Mouse (Mus musculus) kidney, postnatal 0 days (tissue): Measurements from ENCODE around the gene Naa35. TPM values are rescaled to one million over a fixed set of nuclear protein-coding genes. Genes with fewer than 3 reads are reported as not detected.
A peak's percentile ranks its signal among the peaks of the same experiment; 100 is the strongest.

ENCODE experiments used
- ATAC-seq: fragments of 200-750 bp; cut with Nextera tagmentation; replicated peaks from 2 replicates; pipeline ENCODE4 v1.8.0; 2017; ENCODE audit warnings: low read depth, moderate number of reproducible peaks, moderate TSS enrichment, moderate library complexity; ENCODE audit not compliant: low FRiP score
- DNase-seq: peaks from one replicate; pipeline ENCODE4 v3.0.0-alpha.2; 2016; ENCODE audit warnings: low spot score
- H3K27ac ChIP-seq: fragments of 300-500 bp; sonication (generic); 2 replicates; pipeline ENCODE4 v1.5.1; 2014; ENCODE audit warnings: mild to moderate bottlenecking
- H3K27me3 ChIP-seq: fragments of 300-500 bp; sonication (generic); 2 replicates; pipeline ENCODE4 v1.6.1; 2014; ENCODE audit warnings: low read length, mixed read lengths; ENCODE audit not compliant: insufficient read depth
- H3K36me3 ChIP-seq: fragments of 300-500 bp; sonication (generic); 2 replicates; pipeline ENCODE4 v1.6.1; 2014; ENCODE audit warnings: low read length, mixed read lengths; ENCODE audit not compliant: insufficient read depth
- H3K4me1 ChIP-seq: fragments of 300-500 bp; sonication (generic); replicated peaks from 2 replicates; pipeline ENCODE4 v1.6.1; 2014; ENCODE audit warnings: antibody characterized with exemption, low read length, mixed read lengths; ENCODE audit not compliant: insufficient read depth
- H3K4me2 ChIP-seq: fragments of 300-500 bp; sonication (generic); 2 replicates; pipeline ENCODE4 v1.6.1; 2014; ENCODE audit warnings: mild to moderate bottlenecking, low read length, moderate library complexity, mixed read lengths
- H3K4me3 ChIP-seq: fragments of 300-500 bp; sonication (generic); replicated peaks from 2 replicates; pipeline ENCODE4 v1.5.1; 2014; ENCODE audit warnings: low read depth, low read length
- H3K9ac ChIP-seq: fragments of 300-500 bp; sonication (generic); 2 replicates; pipeline ENCODE4 v1.6.1; 2014; ENCODE audit warnings: low read depth, low read length
- H3K9me3 ChIP-seq: fragments of 300-500 bp; sonication (generic); replicated peaks from 2 replicates; pipeline ENCODE4 v1.6.1; 2016; ENCODE audit warnings: low read length, inconsistent platforms, mixed read lengths
- CTCF ChIP-seq: IDR thresholded peaks from 2 replicates; pipeline ENCODE4 v1.5.1; 2016; ENCODE audit warnings: antibody characterized with exemption, low read depth, mild to moderate bottlenecking, moderate library complexity
- WGBS: fragments of 180-500 bp; shearing (Covaris S2); extraction: QIAGEN DNeasy Blood & Tissue Kit; methylation state at CpG from one replicate; pipeline ENCODE4 v1.1.7; 2014; 5-methylcytosine and 5-hydroxymethylcytosine counted together
- polyA plus RNA-seq: library from polyadenylated mRNA; unstranded; fragments of >200 nt; fragmentation: Nextera tagmentation; extraction: Ambion mirVana; gene quantifications from 2 replicates; pipeline ENCODE4 v1.2.1, GENCODE M21; 2015

The Naa35 gene
- polyA plus RNA-seq, 1 experiment from 2014 or later: 91.9 TPM

GRCm38 (mm10) chr13:59679306-59679705, 94.2 kb downstream of the Naa35 start:
- Histone ChIP-seq H3K4me2 (no peak overlapping the region), H3K9me3 (no peaks in the 10 kb centered on the region), H3K4me3 (no peak overlapping the region), H3K27ac (no peak overlapping the region), H3K9ac (no peak overlapping the region), H3K4me1 (no peaks in the 10 kb centered on the region), H3K27me3 (no peaks in the 10 kb centered on the region), H3K36me3 (no peaks in the 10 kb centered on the region)
- no peak for ATAC-seq
- 30% methylated on average over 4 of the region's 4 CpGs for WGBS
- DNase-seq: no peak
- TF ChIP-seq CTCF: no peak

GRCm38 (mm10) chr13:59679908-59680307, 94.8 kb downstream of the Naa35 start:
- Histone ChIP-seq H3K9ac (no peak overlapping the region), H3K27me3 (no peaks in the 10 kb centered on the region), H3K9me3 (no peaks in the 10 kb centered on the region), H3K4me1 (no peaks in the 10 kb centered on the region), H3K4me3 (no peak overlapping the region), H3K36me3 (no peaks in the 10 kb centered on the region), H3K27ac (no peak overlapping the region), H3K4me2 (no peak overlapping the region)
- TF ChIP-seq CTCF: no peak
- WGBS: 66% methylated on average over 4 of the region's 4 CpGs
- no peak for ATAC-seq
- no peak for DNase-seq

- no peak for TF ChIP-seq CTCF
- Histone ChIP-seq H3K4me2 (no peak overlapping the region), H3K4me1 (no peaks in the 10 kb centered on the region), H3K36me3 (no peaks in the 10 kb centered on the region), H3K4me3 (no peak overlapping the region), H3K9ac (no peak overlapping the region), H3K27me3 (no peaks in the 10 kb centered on the region), H3K9me3 (no peaks in the 10 kb centered on the region), H3K27ac (no peak overlapping the region)
- ATAC-seq (no peak), DNase-seq (peak; percentile 64)
- 32% methylated on average over 7 of the region's 7 CpGs for WGBS
Measured at GRCm38 (mm10) chr13:59682629-59683028, 97.6 kb downstream of the Naa35 start.

GRCm38 (mm10) chr13:59685236-59685635, 100.2 kb downstream of the Naa35 start:
- TF ChIP-seq CTCF: no peak
- no peak overlapping the region for H3K4me2 ChIP-seq
- H3K36me3 ChIP-seq: no peaks in the 10 kb centered on the region
- no peak overlapping the region for H3K27ac ChIP-seq
- DNase-seq (no peak), ATAC-seq (no peak)
- no peaks in the 10 kb centered on the region for H3K27me3 ChIP-seq
- no peaks in the 10 kb centered on the region for H3K4me1 ChIP-seq
- H3K4me3 ChIP-seq: no peak overlapping the region
- 79% methylated on average over 3 of the region's 3 CpGs for WGBS
- no peak overlapping the region for H3K9ac ChIP-seq
- no peaks in the 10 kb centered on the region for H3K9me3 ChIP-seq

Other genes with a start within 250 kb of the Naa35 start
- 10.1 and 13.9 TPM in 2 replicates for gene Agtpbp1, start within 50 bp of the Naa35 start, polyA plus RNA-seq
- 22.9 and 23.0 TPM in 2 replicates for gene Golm1, start 90.6 kb downstream of the Naa35 start, polyA plus RNA-seq
- not detected in 2 replicates for gene 4921517D22Rik, start 108.8 kb downstream of the Naa35 start, polyA plus RNA-seq
- gene Spata31d1a, start 125.1 kb downstream of the Naa35 start, polyA plus RNA-seq: 0.19 TPM in 1 of 2 replicates, not detected in the other
- gene Spata31d1b, start 127.0 kb downstream of the Naa35 start, polyA plus RNA-seq: not detected in 2 replicates
- not detected in 2 replicates for gene Spata31d1d, start 146.5 kb downstream of the Naa35 start, polyA plus RNA-seq
- not detected in 2 replicates for gene 1700014D04Rik, start 161.5 kb downstream of the Naa35 start, polyA plus RNA-seq
- gene Isca1, start 184.6 kb downstream of the Naa35 start, polyA plus RNA-seq: 148 and 153 TPM in 2 replicates
- not detected in 2 replicates for gene Gm49354, start 197.0 kb downstream of the Naa35 start, polyA plus RNA-seq
- 34.7 and 38.7 TPM in 2 replicates for gene Tut7, start 237.9 kb downstream of the Naa35 start, polyA plus RNA-seq